Mouse (Mus musculus) naive thymus-derived CD4-positive, alpha-beta T cell, adult 2 months (primary cell): ENCODE data around the gene Zfp672.

ENCODE experiments used
- DNase-seq: peaks from one replicate; pipeline ENCODE4 v3.0.0-alpha.2; 2011; ENCODE audit warnings: low read depth

The Zfp672 gene

GRCm38 (mm10) chr11:58282518-58282917 lies 47.6 kb downstream of the Zfp672 start:
- no peak for DNase-seq

DNA sequence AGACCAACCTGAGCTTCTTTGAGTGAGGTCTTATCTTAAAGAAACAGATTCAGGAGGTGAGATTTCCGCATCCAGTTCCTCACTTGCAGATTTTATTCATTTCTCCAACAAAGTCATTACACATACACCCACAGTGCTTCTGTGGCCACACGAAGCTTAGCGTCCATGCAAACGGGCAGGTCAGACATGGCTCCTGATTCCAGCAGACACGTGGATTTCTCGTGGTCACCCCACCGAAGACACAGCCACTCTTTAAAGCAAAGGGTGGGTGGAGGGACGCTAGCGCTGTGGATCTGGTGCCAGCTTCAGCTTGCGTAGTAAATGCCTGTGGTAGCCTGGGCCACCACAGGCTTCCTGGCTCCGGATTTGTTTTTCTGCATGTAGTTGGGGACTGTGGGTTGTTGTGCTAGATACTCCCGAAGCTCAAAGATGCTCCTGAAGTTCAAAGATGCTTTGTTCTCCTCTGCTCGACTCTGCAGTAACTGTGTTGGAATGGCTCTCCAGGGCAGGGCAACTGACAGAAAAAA lies 48.1 kb downstream of the Zfp672 start:
- DNase-seq = peak; percentile 32

- DNase-seq = no peak
Measured at GRCm38 (mm10) chr11:58275756-58276155, 54.4 kb downstream of the Zfp672 start.

DNA sequence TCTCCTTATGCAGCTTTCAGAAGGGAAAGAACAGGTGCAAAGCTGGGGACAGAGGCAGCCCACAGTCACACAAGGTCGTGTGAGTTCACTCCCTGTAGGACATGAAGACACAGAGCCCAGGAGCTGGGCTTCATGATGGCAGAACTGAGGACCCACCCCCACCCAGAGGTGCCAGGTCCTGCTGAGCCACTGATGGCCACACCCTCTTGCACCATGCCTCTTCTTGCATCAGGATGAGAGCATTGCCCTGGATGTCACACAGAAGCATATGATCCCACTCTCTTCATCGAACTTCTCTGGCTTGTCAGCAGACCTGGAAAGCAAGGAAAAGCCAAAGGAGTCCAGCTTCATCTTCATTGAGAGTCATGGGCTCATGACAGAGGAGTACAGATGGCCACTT lies 55.6 kb downstream of the Zfp672 start, which contains the start of gene 4930438A08Rik:
4930438A08Rik (plus strand) TSS at position 228 of the 400 bp plus-strand sequence.
- no peak for DNase-seq

DNA sequence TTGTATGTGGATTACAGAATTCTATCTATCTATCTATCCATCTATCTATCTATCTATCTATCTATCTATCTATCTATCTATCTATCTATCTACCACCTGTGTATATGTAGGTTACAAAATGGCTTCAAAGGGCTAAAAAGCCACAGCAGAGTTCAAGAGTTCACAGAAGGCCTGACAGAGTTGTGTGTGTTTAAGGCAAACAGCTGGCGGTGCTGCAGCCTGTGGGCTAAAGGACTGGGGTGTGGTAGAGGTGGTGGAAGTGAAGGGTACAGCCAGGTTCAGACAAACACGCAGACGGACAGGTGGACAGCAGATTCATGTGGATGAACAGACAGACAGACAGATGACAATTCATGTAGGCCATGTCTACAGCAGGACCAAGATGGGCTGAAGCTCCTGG lies 61.9 kb downstream of the Zfp672 start:
- no peak for DNase-seq
